Mouse (Mus musculus) heart, adult 2 months (tissue): ENCODE measurements around the gene Bnip2. TPM values are rescaled to one million over a fixed set of nuclear protein-coding genes. Genes with fewer than 3 reads are reported as not detected.
A peak's percentile ranks its signal among the peaks of the same experiment; 100 is the strongest.

ENCODE experiments used
- DNase-seq, 2 experiments: peaks; one replicate each; pipeline ENCODE4 v3.0.0; 2021
- H3K27ac ChIP-seq: fragments of 200-600 bp; 2 replicates; pipeline ENCODE4 v1.8.1; 2022
- H3K27me3 ChIP-seq: fragments of 200-500 bp; 2 replicates; pipeline ENCODE4 v1.6.1; 2012; ENCODE audit warnings: mild to moderate bottlenecking, low read length, inconsistent platforms, mixed read lengths; ENCODE audit not compliant: control insufficient read depth, insufficient read depth
- H3K36me3 ChIP-seq: fragments of 200-500 bp; 2 replicates; pipeline ENCODE4 v1.6.1; 2012; ENCODE audit warnings: low read length, inconsistent platforms; ENCODE audit not compliant: control insufficient read depth, insufficient read depth
- H3K4me1 ChIP-seq: fragments of 200-500 bp; 2 replicates; pipeline ENCODE4 v1.6.1; 2011; ENCODE audit warnings: low read length; ENCODE audit not compliant: control insufficient read depth, insufficient read depth
- H3K4me3 ChIP-seq: fragments of 200-600 bp; 2 replicates; pipeline ENCODE4 v1.8.1; 2022
- H3K79me2 ChIP-seq: fragments of 200-500 bp; replicated peaks from 2 replicates; pipeline ENCODE4 v1.6.1; 2012; ENCODE audit warnings: mild to moderate bottlenecking, inconsistent platforms, low read length, moderate library complexity, mixed read lengths; ENCODE audit not compliant: control insufficient read depth, insufficient read depth
- H3K9ac ChIP-seq: fragments of 200-500 bp; 2 replicates; pipeline ENCODE4 v1.6.1; 2012; ENCODE audit warnings: low read depth, mild to moderate bottlenecking, control low read depth, inconsistent platforms, low read length, mixed read lengths
- CTCF ChIP-seq: fragments of 200-600 bp; IDR thresholded peaks from 2 replicates; pipeline ENCODE4 v1.8.1; 2022; ENCODE audit warnings: antibody characterized with exemption, mild to moderate bottlenecking, moderate library complexity
- EP300 ChIP-seq: fragments of 200-500 bp; IDR thresholded peaks from 2 replicates; pipeline ENCODE4 v1.6.1; 2011; ENCODE audit warnings: low read depth, low read length, control low read depth; ENCODE audit not compliant: insufficient read depth
- POLR2A ChIP-seq: fragments of 200-500 bp; IDR thresholded peaks from 2 replicates; pipeline ENCODE4 v1.6.1; 2011; ENCODE audit warnings: mild to moderate bottlenecking, low read depth, low read length, control low read depth; ENCODE audit not compliant: insufficient read depth
- WGBS: fragments of 180-500 bp; shearing (Covaris S2); methylation state at CpG from one replicate; pipeline ENCODE4 v1.1.7; 2018; 5-methylcytosine and 5-hydroxymethylcytosine counted together
- intact Hi-C: fragments of 180-260 bp; cut with DNase I; formaldehyde crosslinking; loops from one replicate; pipeline ENCODE4 v1.15.1; 2025
- polyA plus RNA-seq: library from polyadenylated mRNA; depleted of rRNA; stranded (reverse); fragments of >200 nt; gene quantifications from 2 replicates; pipeline ENCODE4 v1.2.3, GENCODE M21; 2012
- total RNA-seq, 2 experiments: library from RNA; stranded (reverse); gene quantifications; 2 replicates each; pipeline ENCODE4 v1.2.3; 2021

Bnip2 gene
- total and polyA plus RNA-seq, 3 experiments = 34.1 to 97.0 (median 96.7) TPM

DNA sequence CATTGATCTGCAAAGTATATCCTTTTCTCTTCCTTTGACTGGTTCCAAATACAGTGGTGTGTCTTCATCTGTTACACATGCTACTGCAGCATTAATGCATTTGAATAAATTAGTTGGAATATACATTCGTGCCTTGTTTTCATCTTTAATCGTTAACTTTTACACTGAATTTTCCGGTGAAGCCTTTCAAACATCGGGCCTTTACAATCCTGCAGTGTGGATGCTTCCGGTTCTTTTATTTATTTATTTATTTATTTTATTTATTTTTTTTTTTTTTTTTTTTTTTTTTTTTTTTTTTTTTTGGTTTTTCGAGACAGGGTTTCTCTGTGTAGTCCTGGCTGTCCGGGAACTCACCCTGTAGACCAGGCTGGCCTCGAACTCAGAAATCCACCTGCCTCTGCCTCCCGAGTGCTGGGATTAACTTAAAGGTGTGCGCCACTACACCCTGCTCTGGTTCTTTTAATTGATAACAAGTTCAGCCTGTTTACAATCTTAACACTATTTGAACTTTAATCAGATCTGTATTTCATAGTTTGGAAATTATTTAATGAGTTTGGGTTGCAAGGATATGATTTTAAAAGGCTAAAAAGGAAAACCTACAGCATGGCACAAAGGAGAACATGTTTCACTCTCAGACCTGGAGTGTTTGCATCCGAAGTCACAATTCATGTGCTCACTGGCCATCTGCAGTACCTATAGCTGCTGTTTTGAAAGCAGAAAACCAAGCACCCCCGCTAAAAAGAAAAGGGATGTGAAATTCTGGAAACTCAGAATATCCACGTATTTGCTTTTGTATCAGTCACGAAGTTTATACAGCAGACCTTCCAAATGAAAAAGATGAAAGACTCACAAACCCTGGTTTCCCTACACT lies 22.5 kb downstream of the Bnip2 start:
- Histone ChIP-seq H3K27ac (peak overlapping the region; percentile 91), H3K4me1 (peaks cover 5% of the 10 kb centered on the region), H3K4me3 (peak overlapping the region; percentile 92), H3K9ac (peak overlapping the region; percentile 36; the same call in 1 of the 2 replicates), H3K79me2 (peaks cover 4% of the 10 kb centered on the region), H3K36me3 (peaks cover 16% of the 10 kb centered on the region), H3K27me3 (no peaks in the 10 kb centered on the region)
- 48% methylated on average over 14 of the region's 14 CpGs for WGBS
- no peak for TF ChIP-seq EP300
- TF ChIP-seq POLR2A = no peak
- TF ChIP-seq CTCF = no peak
- DNase-seq = no peak
- intact Hi-C loops = loop anchor here (2.0 kb wide), 1 partner anchor 19 kb away; no protein-coding TSS in a partner anchor

DNA sequence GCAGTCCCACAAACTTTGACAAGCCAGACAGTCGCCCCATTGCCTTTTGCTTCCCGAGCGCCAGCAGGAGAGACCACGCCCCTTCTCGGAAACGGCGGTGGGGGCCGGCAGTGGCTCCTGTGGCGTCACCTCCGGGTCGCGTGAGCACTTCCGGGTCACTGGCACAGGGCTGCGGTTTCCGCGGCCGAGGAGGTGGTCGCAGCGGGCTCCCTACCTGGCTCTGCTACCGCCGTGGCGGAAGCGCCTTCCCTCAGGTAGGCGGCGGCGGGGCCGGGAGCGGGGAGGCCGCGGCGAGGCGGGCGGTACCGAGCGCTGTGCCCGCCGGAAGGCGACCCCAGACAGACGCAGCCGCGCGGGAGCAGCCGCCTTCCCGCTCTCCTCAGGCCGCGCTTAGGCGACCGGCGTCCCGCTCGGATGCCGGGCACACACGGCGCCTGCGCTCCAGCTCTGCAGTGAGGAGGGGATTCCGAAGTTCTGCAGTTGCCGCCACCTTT lies 23.2 kb downstream of the Bnip2 start, which contains the start of gene Gtf2a2:
Gene Gtf2a2, plus strand, starts transcription at position 143 of the 494 bp plus-strand sequence.
- DNase-seq = peak; percentile 94 to 95

DNA sequence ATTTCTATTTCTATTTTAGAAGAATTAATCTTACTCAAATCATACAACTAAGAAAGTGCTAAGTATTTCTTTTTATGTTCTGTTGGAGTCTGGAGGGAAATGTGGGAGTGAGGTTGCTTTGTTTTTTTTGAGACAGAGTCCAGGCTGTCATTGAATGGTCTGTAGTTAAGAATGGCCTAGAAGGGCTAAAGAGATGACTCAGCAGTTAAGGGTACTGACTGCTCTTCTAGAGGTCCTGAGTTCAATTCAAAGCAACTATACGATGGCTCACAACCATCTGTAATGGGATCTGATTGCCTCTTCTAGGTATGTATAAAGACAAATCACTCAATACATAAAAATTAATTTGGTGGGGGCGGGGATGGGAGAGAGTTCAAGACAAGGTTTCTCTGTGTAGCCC lies 26.4 kb downstream of the Bnip2 start:
- intact Hi-C loops = no loop called here
- H3K36me3 ChIP-seq = peaks cover 14% of the 10 kb centered on the region

More for the DNA sequence above, 23.2 kb downstream of the Bnip2 start, which contains the start of gene Gtf2a2:
- Histone ChIP-seq H3K36me3 (peaks cover 14% of the 10 kb centered on the region), H3K9ac (peak within 1 kb of the TSS; percentile 91), H3K79me2 (peaks cover 4% of the 10 kb centered on the region), H3K4me3 (peak within 1 kb of the TSS; percentile 92), H3K4me1 (peaks cover 5% of the 10 kb centered on the region), H3K27ac (peak within 1 kb of the TSS; percentile 91), H3K27me3 (no peaks in the 10 kb centered on the region)
- intact Hi-C loops = no loop called here
- no peak for TF ChIP-seq EP300
- no peak for TF ChIP-seq CTCF
- TF ChIP-seq POLR2A = peak; percentile 77
- under 1% methylated on average over 57 of the region's 57 CpGs for WGBS

DNA sequence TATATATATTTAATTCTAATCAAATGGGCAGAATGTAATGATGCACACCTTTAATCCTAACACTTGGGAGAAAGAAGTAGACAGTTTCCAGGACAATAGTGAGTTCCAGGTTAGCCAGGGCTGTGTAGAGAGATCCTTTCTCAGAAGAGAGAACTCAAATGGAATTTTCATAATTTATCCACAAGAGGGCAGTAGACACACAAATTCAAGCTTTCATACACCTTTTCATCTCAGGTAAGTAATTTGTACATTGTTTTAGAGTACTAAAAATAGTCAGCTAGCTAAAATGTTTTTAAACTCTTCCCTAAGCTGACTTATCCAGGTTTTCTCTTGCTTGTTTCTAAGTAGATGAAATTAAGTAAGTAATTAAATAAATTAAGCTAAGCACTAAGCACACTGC lies 29.6 kb downstream of the Bnip2 start:
- no peak overlapping the region for H3K27ac ChIP-seq
- DNase-seq = no peak
- no peaks in the 10 kb centered on the region; the same call in 1 of the 2 replicates for H3K4me1 ChIP-seq
- intact Hi-C loops = loop anchor here (2.0 kb wide), 1 partner anchor 62 kb away; no protein-coding TSS in a partner anchor
- peaks cover under 1% of the 10 kb centered on the region; the same call in 1 of the 2 replicates for H3K79me2 ChIP-seq
- no peaks in the 10 kb centered on the region for H3K27me3 ChIP-seq
- no peak overlapping the region for H3K4me3 ChIP-seq
- peaks cover 14% of the 10 kb centered on the region for H3K36me3 ChIP-seq
- no peak overlapping the region for H3K9ac ChIP-seq
- peak; percentile 82 for TF ChIP-seq CTCF
- TF ChIP-seq EP300 = no peak
- no peak for TF ChIP-seq POLR2A

More for the DNA sequence above, 26.4 kb downstream of the Bnip2 start:
- Histone ChIP-seq H3K9ac (no peak overlapping the region), H3K79me2 (peaks cover 4% of the 10 kb centered on the region), H3K4me3 (no peak overlapping the region), H3K27me3 (no peaks in the 10 kb centered on the region), H3K27ac (no peak overlapping the region), H3K4me1 (peaks cover 5% of the 10 kb centered on the region)
- DNase-seq = no peak
- TF ChIP-seq CTCF (no peak), EP300 (no peak), POLR2A (no peak)
- 92% methylated on average over 2 of the region's 2 CpGs for WGBS

DNA sequence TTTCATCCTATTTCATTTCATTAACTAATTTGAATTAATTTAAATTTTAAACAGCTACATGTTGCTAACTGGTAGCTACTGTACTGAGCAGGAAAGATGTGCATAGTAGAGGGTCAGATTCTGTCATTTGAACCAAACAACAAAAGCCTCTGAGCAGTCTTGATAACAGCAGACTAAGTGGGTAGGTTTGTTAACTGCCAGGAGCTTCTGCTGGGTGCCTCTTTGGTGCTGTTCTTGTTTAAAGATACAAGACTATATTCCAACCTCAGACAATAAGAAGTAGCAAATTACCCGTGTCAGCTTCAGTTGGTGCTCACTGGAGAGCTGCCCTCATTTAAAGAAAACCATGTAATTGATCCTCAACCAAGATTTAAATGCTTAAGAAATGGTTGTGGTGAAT lies 32.3 kb downstream of the Bnip2 start:
- Histone ChIP-seq H3K9ac (no peak overlapping the region), H3K27me3 (no peaks in the 10 kb centered on the region), H3K36me3 (peaks cover 13% of the 10 kb centered on the region), H3K27ac (no peak overlapping the region; the same call in 1 of the 2 replicates), H3K4me3 (no peak overlapping the region), H3K4me1 (no peaks in the 10 kb centered on the region), H3K79me2 (no peaks in the 10 kb centered on the region)
- intact Hi-C loops = no loop called here
- 45% methylated on average over 1 of the region's 1 CpGs for WGBS
- no peak for DNase-seq
- no peak for TF ChIP-seq POLR2A
- TF ChIP-seq CTCF = no peak
- TF ChIP-seq EP300 = no peak

DNA sequence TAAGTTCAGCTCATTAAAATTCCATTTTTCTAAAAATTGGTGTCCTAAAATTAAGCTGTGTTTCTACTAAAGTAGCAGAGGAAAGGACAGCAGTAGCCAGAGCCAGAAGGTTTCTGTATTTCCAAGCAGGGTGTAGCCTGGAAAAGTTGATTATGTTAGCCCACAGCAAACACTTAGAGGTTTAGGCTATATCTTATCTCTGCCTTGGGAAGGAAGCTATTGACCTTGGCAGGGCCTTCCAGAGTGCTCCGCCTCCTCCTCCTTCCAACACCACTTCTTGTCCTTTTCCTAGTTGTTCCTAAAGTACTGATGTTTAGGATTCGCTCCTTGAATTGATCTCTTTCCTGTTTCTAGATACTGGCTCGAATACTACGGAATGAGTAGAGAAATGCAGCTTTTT lies 32.8 kb downstream of the Bnip2 start:
- H3K4me3 ChIP-seq = no peak overlapping the region
- no peak for TF ChIP-seq EP300
- no peak for TF ChIP-seq CTCF
- TF ChIP-seq POLR2A = no peak
- intact Hi-C loops = no loop called here
- WGBS = 39% methylated on average over 4 of the region's 4 CpGs
- DNase-seq = peak in 1 of 2 experiments; percentile 52
- peaks cover 13% of the 10 kb centered on the region for H3K36me3 ChIP-seq
- no peaks in the 10 kb centered on the region for H3K79me2 ChIP-seq
- H3K9ac ChIP-seq = no peak overlapping the region
- no peaks in the 10 kb centered on the region for H3K4me1 ChIP-seq
- H3K27me3 ChIP-seq = no peaks in the 10 kb centered on the region
- no peak overlapping the region; the same call in 1 of the 2 replicates for H3K27ac ChIP-seq
